Mouse (Mus musculus): ENCODE measurements at regions not wholly inside any gene's neighbourhood (a gene's known extent, or its start where the extent isn't known, plus 50 kb on each side); places are given as distances from the start of the nearest gene placed in this dataset.

DNA sequence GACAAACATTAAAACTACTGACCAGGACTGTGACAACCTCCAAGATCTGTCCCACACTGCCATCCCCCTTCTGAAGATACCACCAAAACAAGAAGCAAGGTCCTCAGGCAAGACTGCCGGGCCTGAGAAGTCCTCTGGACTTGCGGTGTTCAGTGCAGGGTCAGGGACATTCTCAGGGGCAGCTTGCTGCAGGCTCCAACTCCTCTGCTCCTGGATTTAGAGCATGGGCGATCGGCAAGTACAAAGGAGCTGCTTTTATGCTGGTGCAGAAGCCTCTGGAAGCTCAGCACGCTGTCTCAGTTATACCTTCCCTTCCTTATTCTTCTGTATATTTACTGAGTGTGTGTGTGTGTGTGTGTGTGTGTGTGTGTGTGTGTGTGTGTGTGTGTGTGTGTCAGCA is 103.2 kb downstream of the Fam114a2 start:
- TF ChIP-seq CTCF (IDR thresholded peaks at IDR 0.05; ENCODE audit: control insufficient read depth, insufficient read depth, low read length) (no peak), POLR2A (IDR thresholded peaks at IDR 0.05; ENCODE audit: borderline replicate concordance, control insufficient read depth, low read depth, low read length) (no peak)

All from bone marrow, adult 2 months (tissue).